Mouse (Mus musculus): Measurements from ENCODE around the gene Sqstm1.

The Sqstm1 gene

DNA sequence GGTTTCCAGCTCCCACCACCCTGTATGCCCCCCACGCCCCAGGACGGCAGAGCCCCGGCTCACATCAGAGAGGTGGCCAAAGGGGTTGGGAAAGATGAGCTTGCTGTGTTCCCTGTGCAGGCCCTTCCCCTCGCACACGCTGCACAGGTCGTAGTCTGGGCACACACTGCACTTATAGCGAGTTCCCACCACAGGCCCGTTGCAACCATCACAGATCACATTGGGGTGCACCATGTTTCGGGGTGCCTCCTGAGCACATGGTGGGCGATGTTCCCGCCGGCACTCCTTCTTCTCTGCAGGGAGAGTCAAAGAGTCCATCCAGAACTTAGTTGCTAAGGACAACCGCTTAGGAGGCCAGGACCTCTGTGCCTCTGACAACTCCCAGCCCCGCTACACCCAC is 3.3 kb downstream of the Sqstm1 start:
- no peak for DNase-seq

DNA sequence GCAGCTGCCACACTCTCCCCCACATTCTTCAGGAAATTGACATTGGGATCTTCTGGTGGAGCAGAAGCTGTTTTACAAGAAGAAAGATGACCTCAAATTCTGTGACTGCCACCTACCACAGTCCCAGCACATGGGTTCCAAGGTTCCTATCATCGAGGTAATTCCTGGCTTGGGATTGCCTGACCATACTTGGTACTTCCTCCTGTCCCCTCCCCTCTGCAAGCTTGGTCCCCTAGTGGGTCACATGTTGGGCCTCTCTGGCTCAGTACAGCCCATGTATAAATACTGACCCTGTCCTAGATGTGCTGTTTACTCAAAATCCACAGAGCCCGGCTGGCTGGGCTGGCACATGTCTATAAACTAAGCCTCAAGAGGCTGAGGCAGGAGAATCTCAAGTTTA is 4.6 kb downstream of the Sqstm1 start:
- DNase-seq, result no peak

DNA sequence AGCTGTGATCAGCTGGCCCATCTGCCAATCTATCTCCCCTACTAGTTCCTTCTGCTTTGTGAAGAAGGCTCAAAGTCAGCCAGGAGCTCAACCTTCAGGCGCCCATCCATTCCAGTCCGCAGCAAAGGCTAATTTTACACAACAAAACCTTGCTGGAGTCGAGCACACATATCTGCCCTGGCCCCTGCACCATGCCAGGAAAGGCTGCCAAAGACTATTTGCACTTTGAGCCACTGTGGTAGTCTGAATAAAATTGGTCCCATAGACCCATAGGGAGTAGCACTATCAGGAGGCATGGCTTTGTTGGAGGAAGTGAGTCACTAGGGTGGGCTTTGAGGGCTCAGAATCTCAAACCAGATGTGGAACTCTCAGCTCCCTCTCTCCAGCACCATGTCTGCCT is 5.2 kb downstream of the Sqstm1 start:
- no peak for DNase-seq

DNA sequence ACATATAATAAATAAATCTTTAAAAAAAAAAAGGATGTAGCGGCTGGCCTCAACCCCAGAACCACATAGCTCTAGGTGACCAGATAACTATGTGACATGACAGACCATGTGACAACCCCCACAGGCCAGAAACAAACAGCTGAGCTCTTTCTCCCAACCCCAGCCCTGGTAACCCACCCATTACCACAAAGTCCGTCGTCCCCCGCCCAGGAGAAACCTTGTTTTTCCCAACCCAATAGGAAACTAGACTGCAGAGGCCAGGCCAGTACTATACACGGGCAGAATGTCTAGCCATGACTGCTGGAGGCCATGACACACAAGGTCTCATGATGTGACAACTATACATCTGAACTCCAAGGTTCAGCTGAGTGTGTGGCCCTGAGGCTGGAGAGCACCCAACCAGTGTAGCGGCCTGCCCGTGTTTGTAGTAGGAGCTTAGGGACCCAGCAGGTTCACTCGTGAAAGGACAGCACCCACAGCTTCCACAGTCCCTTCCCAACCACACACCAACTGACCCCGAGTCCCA is 7.3 kb downstream of the Sqstm1 start:
- no peak for DNase-seq

DNA sequence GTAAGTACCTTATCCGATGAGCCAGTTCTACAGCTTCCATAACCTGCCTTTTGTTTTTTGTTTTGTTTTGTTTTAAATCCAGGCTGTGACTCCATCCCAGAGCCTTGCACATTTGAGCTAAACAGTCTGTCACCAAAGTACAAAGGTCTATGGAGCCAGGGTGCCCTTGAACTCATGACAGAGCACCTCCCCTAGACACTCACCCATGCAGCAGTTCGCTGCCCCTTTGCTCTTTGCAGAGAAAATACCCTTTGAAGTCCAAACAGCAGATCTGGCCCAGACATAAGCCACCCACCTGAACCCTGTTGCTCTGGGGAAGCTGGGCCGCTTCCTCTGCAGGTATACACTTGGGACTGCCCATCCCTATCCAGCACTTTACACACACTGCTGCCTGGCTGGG is 9.0 kb downstream of the Sqstm1 start:
- no peak for DNase-seq

DNA sequence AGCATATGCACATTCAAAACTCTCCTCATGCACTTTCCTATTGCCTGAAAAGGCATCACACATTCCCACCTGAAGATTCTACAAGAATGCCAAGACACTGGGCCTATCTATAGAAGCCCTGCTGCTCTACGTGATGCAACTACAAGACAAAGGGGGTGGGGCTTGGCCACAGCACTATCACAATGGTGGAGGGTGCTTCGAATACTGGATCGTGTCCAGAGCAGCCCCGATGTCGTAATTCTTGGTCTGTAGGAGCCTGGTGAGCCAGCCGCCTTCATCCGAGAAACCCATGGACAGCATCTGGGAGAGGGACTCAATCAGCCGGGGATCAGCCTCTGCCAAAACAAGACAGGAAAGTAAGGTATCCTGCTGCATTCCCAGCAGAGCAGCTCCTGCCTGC is 10.0 kb downstream of the Sqstm1 start:
- DNase-seq, result no peak

DNA sequence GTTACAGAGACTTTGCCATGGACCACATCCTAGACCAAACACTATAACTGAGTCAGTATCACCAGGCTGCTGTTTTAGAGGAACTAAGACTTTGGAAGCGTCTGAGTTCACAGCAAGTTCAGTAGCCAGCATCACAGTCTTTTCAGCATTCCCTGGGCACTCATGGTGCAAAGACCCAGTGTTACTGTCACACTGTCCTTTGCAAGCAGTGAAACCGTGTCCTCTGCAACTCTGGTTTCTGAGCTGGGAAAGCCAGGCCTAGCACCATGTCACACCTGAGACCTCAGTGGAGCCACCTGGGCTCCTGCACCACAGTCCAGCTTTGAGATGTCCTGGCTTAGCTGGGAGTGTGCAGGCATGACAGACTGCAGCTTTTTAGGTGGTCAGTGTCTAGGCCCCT is 11.7 kb downstream of the Sqstm1 start:
- no peak for DNase-seq

DNA sequence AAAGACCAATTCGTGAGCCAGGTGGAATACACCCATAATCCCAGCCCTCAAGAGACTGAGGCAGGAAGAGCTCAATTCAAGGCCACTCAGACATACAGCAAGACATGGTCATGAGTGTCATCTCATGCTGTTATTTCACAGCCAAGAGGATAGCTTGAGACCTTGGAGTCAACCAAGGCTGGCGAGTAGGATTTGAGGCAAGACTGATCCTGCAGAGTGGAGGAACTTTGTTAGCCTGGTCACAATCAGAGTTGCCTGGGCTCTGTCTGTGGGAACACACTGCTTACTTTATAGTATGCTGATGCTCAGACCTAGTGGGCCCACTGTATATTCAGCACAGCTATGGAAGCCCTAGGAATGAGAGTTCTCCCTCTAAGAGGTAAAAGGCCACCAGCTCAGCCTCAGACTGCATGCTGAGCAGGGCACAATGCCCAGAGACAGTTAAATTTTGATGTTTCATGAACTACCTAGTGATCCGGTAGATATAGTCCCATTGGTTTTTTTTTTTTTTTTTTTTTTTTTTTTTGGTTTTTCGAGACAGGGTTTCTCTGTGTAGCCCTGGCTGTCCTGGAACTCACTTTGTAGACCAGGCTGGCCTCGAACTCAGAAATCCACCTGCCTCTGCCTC is 12.3 kb downstream of the Sqstm1 start:
- no peak for DNase-seq

DNA sequence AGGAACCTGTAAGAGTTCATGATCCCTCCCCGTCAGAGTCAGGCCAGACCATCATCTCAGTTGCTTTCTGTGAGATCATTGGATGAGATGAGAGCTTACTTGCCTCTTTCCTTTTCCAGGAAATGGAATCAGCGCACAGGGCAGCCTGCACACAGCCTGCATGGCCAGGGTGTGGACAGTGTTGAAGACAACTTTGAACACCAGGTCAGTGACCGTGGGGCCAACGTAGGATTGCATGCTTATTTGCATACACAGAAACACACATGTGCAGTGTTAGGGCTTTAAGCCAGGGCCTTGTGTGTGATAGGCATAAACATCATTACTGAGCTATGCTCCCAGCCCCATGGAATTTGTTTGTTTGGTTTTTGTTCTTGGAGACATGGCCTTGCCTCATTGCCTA is 13.1 kb downstream of the Sqstm1 start:
- DNase-seq, result no peak

DNA sequence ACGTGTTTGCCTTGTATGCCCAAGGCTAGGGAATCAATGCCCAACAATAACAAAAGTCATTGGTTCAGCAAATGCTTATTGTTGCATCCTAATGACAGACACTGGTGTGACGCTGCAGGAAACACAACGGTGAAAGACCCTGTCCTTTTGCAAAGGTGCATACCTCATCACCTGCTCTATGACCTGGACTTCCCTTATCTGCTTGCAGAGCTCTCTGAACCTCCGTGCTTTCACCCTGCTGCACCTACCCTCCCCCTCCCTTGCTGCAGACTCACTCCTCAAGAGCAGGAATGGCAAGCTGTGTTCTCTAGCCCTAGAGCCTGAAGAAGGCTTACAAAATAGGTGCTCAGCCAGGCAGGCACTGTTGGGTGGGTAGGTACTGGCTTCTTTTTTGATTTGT is 15.8 kb downstream of the Sqstm1 start:
- DNase-seq, result no peak

DNA sequence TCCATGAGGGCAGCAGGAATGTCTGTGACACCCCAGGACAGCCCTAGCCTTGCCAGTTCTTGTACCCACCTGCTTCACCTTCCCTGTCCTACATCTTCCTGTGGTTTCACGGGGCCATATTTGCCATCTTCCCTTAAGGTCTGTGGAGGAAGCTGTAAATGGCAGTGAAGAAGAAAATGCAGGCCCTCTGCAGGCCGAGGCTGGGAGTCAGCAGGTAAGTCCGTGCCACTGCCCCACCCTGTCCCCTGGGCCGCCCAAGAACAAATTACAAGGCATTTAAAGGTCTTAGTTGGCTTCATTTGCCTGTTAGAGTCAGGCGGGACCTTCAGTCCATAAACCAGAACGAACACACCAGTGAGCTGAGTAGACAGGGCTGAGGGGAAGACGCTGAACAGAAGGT is 16.6 kb downstream of the Sqstm1 start:
- no peak for DNase-seq

DNA sequence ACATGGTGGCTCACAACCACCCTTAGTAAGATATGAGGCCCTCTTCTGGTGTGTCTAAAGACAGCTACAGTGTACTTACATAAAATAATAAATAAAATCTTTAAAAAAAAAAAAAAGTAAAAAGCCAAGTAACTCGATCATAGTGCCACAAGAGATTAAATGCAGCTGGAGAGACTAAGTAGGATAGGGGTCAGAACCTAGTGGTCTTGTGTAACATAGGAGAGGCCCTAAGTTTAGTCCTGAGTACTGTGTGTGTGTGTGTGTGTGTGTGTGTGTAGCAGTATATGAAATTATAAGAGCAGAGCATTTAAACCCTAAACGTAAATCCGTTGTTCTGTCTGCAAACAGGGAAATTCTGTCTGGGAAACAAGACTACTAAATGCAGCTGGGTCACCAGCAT is 18.3 kb downstream of the Sqstm1 start:
- no peak for DNase-seq

DNA sequence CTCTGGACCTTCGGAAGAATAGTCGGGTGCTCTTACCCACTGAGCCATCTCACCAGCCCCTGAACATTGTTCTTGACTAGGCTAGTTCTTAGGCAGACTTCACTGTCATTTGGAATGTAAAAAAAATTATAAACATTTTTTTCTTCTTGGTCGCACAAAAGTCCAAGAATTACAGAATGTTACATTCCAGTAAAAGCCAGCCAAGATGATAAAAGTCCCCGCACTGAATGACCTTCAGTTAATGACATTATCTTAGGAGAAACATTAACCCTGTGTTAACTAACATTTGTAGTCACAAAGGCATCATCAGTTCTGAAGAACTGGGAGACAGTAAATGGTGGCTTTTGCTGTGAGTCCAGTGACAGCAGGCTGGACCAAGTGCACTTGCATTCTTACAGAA is 20.3 kb downstream of the Sqstm1 start:
- no peak for DNase-seq

DNA sequence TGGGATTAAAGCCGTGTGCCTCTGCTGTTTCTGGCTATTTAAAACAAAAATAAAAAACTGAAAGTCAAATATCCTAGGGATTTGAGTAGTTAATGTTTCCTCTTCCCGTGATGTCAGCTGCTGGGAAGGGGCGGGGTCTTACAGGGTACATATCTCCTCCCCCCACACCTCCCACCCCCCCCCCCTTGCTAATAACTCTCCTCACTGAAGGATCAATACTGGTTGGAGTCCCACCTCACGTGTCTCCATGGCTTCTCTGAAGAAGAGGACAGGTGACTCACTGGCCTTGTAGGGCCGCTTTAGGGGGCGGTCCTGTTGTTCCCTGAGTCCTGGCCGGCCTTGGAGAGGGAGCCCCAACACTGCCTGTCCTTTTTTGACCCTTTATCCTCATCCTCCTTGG is 21.9 kb downstream of the Sqstm1 start:
- DNase-seq, result no peak

DNA sequence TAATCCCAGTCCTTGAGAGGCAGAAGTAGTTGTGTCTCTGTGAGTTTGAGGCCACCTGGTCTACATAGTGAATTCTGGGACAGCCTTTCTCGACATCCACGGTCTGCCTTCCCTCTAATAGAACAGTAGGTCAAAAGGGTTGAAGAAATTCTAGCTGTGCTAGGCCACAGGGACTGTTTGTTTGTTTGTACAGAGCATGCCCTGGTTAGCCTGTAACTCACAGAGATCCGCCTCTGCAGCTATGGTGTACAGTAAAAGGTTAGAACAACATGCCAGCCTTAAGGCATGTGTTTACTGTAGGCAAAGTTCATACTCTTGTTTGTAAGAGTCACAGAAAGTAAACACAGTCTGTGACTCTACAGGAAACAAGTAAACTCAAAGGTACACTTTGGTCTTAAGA is 25.8 kb downstream of the Sqstm1 start:
- DNase-seq, result no peak

DNA sequence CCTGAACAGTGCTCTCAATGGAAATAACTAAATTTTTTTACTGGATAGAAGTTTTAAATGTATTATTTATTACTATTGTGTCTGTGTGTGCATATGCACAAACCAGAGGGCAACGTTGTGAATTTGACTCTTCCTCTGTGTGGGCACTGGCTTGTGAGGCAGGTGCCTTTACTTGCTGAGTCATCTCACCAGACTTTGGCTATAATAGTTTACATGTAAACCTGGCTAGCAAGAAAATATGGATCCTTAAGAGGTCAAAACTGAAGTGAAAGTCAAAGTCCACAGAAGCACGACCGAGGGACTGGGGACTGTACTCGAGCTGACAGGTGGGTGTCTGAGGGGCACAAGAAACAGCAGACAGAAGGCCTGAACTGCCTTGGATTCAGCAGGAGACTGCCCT is 27.9 kb downstream of the Sqstm1 start:
- DNase-seq, result no peak

DNA sequence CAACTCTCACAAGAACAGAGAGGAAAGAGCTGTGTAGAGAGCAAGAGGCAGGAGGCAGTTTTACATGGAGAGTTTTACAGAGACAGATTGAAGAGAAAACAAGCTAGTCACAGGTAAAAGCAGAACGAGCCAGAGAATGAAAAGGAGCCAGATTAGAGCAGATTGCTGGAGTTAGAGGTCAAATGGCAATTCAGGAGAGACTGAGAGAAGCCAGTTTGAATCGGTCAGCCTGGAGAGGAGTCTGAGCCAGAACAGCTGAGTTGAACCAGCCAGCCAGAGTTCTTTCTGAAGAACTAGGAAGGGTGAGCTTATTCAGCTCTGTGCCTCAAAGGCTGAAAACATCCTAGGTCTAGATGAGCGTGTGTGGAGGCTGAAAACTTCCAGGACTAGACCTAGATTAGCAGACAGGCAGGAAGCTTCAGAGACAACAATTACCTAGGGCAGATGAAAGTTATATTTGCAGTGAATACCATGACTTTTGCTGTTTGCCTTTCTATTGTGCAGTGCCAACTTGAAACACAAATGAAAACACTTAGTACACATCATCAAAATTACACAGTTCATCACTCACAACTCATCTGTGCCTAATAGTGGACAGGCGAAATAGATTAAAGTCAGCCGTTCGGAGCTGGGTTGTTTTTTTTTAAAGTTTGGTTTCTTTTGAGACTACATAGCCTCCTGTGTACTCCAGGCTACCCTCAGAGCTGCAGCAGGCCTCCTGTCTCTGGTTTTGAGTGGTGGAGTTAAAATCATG is 30.0 kb downstream of the Sqstm1 start:
- DNase-seq, result no peak

DNA sequence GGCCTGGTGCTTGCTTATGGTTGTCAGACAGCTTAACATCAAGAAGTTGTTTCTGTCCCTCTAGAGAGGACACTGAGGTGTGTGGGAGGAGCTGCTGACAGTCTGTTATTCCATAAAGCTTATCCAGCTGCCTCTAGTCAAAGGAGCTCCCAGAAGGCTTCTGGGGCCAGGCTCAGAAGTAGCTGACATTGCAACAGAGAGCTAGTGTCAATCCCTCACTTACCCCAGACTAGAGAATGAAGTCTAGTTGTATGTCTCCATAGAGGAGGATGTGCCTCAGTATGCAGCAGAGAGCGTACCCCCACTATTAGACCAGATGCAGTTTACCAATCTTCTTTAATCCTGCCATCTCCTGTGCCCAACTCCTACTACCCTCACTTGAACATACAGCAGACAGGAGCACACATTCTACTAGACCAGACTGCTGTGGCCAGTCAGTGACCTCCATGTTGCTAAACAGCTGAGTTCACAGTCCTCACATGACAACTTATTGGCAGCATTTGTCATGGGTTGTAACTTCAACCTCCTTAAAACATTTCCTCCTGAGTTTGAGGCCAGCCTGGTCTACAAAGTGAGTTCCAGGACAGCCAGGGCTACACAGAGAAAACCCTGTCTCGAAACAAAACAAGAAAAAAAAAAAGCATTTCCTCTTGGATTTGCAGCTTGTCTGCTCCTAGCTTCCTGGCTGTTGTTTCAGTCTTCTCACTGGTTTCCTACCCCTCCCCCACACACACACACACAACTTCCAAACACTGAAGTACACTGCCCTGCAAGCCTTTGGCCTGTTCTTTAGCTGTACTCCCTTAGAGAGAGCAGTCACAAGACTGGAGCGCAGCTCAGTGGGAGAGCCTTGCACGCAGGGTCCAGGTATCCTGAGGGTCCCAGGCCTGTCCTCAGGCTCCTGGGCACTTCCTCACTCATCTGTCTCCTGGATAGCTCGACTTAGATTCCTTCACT is 31.8 kb downstream of the Sqstm1 start:
- DNase-seq, result no peak

DNA sequence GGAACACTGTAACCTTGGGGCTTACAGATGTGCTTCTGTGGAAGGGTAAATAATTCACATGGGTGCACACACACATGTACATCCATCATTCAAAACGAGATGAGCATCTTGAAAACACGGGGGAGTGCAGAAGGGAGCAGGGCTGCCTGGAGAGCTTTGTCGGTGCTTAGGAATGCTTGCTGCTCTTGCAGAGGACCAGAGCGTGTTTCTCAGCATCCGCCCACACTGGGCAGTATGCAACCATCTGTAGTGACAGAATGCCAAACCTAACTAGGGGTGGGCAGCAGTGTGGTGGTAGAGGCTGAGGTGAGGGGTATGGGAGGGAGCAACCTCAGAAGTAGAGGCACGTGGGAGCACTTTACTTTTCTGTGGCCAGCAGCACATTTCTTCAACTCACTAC is 33.5 kb downstream of the Sqstm1 start:
- no peak for DNase-seq

DNA sequence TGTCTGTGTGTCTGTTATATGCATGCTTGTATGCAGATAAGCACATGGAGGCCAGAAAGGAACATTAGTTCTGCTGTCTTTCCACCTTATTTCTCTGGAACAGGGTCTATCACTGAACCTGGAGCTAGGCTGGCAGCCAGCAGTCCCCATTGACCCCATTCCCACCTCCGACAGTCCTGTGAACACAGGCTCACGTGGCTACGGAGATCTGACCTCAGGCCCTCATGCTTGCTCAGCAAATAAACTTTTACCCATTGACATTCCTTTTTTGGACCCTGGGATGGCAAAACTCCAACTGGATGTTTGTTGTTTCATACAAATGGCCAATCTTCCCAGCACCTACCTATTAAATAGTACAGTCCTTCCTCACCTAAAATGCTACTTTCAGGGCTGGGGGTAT is 34.3 kb downstream of the Sqstm1 start:
- DNase-seq, result no peak

DNA sequence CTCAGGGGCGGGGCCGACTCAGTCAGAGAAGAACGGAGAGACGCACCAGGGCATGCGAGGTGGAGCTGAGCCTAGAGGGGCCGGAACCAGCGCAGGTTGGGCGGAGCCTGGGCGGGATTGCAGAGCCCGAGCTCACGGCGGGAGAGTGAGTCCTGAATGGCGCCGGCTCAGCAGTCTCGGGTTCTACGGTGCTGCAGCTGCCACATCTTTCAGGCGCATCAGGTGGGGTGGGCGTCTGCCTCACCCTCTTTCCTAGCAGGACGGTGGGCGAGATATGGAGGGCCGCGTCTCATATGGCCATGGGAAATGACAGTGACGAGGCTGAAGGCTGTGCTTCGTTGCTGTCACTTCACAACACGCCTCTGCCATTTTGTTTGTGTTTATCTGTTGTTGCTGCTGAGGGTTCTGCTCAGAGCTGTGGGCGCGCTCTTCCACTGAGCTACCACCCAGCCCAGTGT is 35.9 kb downstream of the Sqstm1 start:
- peak; percentile 97 for DNase-seq

DNA sequence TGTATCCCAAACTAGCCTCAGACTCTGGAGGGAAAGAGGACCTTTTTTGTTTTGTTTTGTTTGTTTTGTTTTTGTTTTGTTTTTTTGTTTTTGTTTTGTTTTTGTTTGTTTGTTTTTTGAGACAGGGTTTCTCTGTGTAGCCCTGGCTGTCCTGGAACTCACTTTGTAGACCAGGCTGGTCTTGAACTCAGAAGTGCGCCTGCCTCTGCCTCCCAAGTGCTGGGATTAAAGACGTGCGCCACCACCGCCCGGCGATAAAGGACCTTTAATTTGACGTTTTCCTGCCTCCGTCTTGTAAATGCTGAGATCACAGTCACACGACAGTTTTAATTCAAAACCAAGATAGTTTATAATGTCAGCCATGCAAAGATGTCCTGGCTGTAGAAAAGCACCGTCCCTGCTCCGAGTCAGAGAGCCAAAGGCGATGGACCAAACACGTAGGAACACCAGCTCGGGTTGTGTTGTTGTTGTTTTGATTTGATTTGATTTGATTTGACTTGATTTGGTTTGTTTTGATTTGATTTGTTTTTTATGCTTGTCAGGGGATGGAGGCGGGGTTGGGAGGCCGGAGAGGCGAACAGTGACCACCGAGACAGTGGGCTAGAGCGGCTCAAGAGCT is 36.4 kb downstream of the Sqstm1 start, which contains the start of gene Mrnip:
Mrnip (plus strand) TSS at position 334 of the 619 bp plus-strand sequence.
- DNase-seq, result peak; percentile 33

DNA sequence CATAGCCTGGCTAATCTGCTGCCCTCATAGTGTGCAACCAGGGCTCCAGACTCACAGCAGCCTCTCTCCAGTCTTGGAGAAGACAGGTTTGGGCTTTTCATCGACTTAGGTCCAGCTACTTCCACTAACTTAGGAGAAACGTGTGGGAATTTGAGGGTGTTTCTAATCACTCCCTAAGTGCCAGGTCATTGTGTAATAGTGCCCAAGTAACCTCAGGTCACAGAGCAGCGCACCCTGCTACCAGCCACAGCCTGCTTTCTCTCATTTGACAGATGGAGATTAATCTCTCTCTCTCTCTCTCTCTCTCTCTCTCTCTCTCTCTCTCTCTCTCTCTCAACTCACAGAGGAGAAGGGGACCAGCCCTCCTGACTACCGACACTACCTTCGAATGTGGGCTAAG is 42.3 kb downstream of the Sqstm1 start:
- no peak for DNase-seq

All from right cerebral cortex, postnatal 14 days (tissue).